Mouse (Mus musculus) small intestine, adult 2 months (tissue): Measurements from ENCODE around the gene Eml1.

ENCODE experiments used
- CTCF ChIP-seq: fragments of 200-500 bp; IDR thresholded peaks from 2 replicates; pipeline ENCODE4 v1.5.1; 2012; ENCODE audit warnings: low read depth, mild to moderate bottlenecking, control low read depth, inconsistent platforms, low read length, moderate library complexity, mixed read lengths; ENCODE audit not compliant: insufficient replicate concordance, insufficient read length; ENCODE audit errors: extremely low read depth
- POLR2A ChIP-seq: fragments of 200-500 bp; IDR thresholded peaks from 2 replicates; pipeline ENCODE4 v1.6.1; 2012; ENCODE audit warnings: low read depth, mild to moderate bottlenecking, control low read depth, inconsistent platforms, low read length, moderate library complexity

GRCm38 (mm10) chr12:108354284-108354683 is 16.5 kb upstream of the Eml1 start:
- no peak for TF ChIP-seq POLR2A
- no peak for TF ChIP-seq CTCF
